Mouse (Mus musculus) G1E (cell line): ENCODE results near the gene Tigd2.

Experiments used
- CTCF ChIP-seq: IDR thresholded peaks from 2 replicates; pipeline ENCODE4 v1.5.1; 2012; ENCODE audit warnings: low read depth, low read length, inconsistent platforms, mixed read lengths
- GATA1 ChIP-seq: IDR thresholded peaks from 2 replicates; pipeline ENCODE4 v1.6.1; 2012; ENCODE audit warnings: borderline replicate concordance, low read length, inconsistent platforms, mixed read lengths
- GATA2 ChIP-seq: IDR thresholded peaks from 2 replicates; pipeline ENCODE4 v1.6.1; 2012; ENCODE audit warnings: low read depth, low read length, inconsistent platforms, borderline replicate concordance
- POLR2AphosphoS5 ChIP-seq: IDR thresholded peaks from 2 replicates; pipeline ENCODE4 v1.6.1; 2012; ENCODE audit warnings: low read depth, low read length, inconsistent platforms; ENCODE audit not compliant: insufficient replicate concordance
- TAL1 ChIP-seq: conservative IDR thresholded peaks from 2 replicates; pipeline ENCODE4 v1.6.1; 2012; ENCODE audit warnings: low read depth, low read length, inconsistent platforms, mixed read lengths

GRCm38 (mm10) chr6:59255909-59256308 is 47.2 kb downstream of the Tigd2 start:
- no peak for TF ChIP-seq POLR2AphosphoS5
- no peak for TF ChIP-seq CTCF
- TF ChIP-seq GATA1 = no peak
- no peak for TF ChIP-seq TAL1
- no peak for TF ChIP-seq GATA2
